Mouse (Mus musculus) c-Kit-positive CD71-negative TER-119-negative erythroid progenitor cells, embryonic 14.5 days (primary cell): ENCODE results near the gene Stat6.
A peak's percentile ranks its signal among the peaks of the same experiment; 100 is the strongest.

Source experiments
- DNase-seq: peaks from one replicate; pipeline ENCODE4 v3.0.0-alpha.2; 2013; ENCODE audit warnings: low read depth

The Stat6 gene

DNA sequence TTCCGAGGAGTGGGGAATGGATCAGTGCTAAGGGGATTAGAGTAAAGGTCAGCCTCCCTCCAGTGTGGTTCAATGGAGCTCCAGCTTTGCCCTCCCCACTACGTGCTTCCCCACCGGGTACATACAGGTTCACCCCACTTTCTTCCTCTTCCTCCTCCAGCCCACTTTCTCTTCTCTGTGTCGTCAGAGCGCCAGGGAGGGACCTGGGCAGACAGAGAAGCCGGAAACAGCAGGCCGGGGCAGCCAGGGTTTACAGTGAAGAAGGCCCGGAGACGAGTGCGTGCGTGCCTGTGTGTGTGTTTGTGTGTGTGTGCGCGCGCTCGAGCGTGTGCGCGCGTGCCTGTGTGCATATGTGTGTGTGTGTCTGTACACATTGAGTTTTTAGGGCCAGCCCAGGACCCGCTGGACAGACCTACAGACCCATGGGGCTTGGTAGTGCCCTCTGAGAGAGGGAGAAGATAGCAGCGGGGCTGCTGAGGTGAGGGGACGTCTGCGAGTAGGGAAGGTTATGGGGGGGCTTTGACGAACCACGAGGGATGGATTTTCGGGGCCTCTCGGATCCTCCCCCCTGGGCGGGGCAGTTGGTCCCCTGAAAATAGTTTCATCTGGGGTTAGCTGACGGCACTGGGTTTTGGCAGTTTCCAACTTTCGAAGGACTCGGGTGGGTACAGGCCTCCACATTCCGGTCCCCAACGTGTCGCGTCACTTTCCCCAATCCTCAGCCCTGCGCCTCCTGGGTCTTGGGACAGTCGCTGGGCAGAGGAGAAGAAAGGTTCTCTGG, at the start of gene Stat6:
TSS of gene Stat6 (plus strand) at position 215 of the 781 bp plus-strand sequence.
- peak; percentile 76 for DNase-seq

DNA sequence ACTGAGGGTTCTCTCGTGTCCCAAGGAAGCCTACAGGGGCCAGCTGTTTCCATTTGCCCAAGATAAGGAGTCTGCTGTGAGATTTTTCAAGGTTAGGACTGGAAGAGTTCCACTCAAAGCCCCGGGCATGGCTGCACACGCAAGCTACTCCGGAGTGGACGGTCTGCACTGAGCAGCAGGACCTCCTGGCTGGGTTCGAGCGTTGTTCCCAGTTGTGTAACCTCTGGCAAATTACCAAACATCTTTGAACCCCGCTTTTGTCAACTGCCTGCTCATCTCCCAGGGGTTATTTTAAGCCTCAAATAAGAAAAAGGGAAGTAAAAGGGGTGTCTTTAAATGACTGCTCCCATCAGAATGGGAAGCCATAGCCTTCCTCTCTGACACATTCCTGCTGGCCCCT, 48.4 kb upstream of the Stat6 start:
- no peak for DNase-seq

DNA sequence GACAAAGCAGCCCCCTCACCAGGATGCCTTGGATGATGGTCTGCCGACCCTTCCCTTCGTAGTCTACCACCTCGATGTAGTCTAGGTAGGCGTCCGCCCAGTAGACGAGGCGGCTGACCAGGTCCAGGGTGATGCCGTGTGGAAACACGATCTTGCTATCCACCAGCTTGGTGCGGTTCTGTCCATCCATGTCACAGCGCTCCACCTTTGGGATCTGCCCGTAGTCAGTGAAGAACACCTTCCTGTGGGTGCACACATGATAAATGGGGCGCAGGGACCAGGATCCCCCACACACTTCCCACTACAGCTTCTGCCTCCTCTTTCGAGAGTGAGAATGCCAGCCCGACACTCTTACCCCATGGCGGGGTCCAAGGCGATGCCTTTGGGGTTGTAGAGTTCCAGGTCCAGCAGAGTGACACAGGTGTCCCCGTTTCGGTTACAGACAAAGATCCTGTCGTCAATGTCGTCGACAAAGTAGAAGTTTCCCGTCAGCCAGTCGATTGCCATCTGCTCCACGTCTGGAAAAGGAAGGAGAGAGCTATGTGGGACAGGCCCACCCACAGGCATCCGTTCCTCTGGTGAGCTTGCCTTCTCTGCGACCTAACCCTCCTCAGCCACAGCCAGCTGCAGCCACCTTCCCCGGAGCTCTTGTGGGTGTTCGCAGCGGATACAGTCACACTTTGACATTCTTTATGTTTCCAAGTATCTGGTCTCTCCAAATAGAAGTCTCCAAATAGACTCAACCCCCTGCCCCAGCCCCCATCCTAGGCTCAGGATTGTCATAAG, 47.7 kb upstream of the Stat6 start:
- no peak for DNase-seq

DNA sequence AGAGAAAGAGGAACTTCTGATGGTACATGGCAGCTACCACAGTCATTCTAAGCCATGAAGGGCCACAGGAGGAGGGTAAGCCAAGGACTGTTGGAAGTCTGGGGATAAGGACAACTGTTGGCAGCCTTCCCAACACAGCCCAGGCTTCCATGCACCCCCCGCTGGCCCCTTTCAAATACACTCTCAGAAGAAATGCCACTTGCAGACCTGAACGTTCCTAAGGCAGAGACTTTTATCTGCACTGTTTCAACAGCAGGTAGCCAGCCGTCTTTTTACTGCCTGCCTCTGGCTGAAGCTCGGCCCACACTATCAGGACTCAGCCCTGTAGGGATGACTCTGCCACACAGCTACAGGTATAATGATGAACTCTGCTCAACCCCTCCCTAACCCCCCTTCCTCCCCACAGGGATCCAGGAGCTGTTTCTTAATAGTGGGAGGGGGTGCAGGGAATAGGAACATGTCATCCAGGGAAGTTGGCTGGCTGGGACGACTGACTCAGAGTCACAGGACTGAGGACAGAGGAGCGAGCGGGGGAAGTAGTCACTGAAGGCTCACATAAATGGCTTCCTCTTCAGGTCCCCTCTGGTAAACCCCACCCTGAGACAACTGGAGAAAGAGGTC, 46.4 kb upstream of the Stat6 start:
- no peak for DNase-seq

DNA sequence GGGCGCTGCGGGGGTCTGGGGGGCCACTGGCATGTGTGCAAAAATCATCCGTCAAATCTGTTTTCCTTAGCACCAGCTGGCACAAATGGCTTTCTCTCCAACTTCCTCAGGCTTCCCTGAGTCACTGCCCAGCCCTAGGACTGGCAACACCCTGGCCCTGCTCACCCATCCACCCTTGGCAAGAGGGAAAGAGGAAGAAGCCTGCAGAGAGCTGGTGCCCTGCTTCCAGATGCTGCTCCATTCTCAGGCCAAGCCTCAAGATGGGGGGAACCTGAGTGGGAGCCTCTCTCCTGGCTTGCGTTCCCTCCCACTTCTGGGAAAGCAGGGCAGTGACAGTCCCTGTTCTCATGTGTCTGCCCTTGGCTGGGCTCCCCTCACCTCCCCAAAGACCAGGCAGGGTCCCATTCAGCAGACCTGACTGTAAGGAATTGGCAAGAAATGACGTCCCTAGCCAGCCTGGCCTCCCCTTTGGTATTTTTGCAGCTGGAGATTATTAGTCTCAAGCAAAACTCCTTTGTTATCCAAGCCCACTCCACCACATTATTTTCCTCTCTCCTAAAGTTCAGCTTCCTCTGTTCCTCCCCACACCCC, 45.4 kb upstream of the Stat6 start:
- DNase-seq: no peak

DNA sequence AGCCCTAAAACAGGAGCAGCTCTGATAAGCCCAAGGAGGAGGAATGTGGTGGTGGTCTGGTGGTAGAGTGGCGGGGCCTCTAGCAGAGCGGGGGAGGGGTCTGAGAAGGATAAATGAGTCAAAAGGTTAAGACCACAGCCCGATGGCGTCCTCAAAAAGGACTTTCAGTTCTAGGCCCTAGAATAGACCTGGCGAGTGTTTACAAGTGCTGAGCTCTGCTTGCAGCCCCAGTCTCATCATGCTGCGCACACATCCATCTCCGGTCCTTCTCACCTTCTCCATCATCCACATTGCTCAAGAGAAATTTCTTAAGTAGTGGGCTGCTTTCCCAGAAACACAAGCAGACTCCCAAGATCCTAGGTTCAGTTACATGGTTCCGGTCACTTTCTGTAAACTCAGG, 44.2 kb upstream of the Stat6 start:
- no peak for DNase-seq

DNA sequence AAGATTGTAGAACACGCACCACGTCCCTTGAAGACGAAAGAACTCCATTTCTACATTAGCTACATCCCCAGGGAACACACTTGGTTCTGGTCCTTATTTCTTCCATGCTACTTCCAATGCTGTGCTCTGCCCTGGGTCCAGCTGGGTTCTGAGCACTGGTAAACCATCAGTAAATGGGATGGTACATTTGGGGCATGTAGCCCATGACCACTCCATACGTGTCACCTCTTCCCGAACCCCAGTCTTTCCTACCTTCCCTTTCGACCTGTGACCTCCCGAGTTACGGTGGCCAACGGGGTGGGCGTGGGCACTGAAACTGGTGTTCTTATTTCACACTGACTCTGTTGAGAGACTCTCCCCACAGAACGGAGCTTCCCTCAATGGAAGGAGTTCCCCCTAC, 43.5 kb upstream of the Stat6 start:
- DNase-seq: no peak

DNA sequence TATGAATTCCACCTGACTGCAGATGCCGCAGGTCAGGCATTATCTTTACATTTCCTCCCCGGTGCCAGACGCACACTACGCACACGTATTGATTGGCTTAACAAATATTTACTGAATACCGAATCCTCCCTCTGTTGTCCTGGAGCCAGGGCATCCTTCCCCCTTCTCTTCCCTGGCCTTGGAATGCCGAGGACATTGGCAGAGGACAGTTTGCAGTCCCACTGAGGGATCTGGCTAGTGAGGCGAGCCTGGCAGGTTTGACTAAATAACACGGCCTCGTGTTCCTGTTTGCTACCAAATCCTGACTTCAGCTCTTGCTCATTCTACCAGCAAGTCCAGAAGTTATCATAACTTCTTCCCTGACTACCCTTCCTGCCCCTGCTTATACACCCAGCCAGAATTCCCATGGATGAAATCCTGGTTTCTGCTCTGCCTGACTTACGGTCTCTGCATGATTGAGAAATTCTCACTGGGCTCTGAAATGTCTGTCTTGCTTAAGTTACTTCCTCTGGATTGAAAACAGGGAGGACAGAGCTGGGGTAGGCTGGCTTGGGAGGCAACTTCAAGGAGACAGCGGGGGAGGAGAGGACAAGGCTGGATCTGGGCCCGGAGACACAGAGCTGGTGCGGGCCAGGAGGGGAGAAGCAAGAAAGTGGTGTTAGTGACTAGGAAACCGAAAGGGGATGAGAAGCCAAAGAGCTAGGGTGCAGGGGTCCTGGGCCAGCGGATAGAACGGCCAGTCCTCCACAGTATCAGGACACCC, 42.8 kb upstream of the Stat6 start:
- DNase-seq: no peak

DNA sequence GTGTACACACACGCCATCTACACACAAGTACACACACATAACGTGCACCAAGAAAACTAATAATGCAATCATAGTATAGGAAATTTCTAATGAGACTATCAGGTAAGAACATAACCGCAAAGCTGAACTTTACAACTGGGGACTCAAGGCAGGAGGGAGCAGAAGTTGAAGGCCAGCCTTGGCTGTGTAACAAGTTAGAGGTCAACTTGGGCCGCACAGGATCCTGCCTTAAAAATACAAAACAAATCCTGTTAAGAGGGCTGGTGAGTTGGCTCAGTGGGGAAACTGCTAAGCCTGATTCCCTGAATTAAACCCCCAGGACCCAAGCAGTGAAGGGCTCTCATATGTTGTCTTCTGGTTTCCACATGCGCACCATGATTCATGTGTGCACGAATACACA, 40.6 kb upstream of the Stat6 start:
- no peak for DNase-seq

DNA sequence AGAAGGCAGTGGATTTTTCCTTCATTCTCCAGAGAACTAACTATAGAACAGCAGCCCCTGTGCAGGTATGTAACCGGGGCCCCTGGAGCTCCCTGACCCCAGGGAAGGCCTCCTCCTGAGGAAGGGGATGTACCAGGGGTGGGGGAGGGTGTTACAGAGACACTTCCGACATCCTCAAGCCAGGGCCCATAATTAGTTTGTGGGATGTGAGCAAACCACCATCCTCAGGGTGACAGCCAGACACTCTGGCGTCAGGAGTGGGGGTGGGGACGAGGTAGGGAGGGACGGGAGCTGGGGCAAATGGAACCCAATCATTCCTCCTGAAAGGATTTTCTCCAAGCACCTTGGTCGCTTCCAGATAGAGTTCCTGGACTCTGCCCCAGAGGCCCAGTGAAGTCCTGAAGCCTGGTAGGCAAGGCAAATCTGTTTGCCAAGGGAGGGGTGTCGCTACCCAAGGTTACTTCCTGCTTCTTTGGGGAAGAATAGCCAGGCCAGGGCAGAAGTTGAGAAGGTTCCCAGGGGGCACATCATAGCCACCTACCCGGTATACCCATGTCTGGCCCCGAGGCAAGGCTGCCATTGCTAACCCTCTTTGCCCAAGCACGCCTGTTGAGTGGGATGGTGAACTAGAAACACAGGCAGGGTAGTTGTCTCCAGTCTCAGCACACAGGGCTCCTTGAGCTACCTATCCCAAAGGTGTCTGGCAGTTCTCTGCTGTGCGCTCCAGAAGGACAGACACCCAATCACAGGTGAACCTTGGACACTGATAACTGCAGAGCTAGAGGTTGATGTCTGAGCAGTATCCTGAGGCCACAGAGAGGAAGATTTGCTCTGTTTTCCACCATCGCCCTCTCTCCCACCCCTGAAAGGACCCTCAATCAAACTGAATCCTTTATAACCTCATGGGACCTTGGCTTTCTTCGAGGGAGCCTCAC, 39.1 kb upstream of the Stat6 start:
- DNase-seq: no peak

DNA sequence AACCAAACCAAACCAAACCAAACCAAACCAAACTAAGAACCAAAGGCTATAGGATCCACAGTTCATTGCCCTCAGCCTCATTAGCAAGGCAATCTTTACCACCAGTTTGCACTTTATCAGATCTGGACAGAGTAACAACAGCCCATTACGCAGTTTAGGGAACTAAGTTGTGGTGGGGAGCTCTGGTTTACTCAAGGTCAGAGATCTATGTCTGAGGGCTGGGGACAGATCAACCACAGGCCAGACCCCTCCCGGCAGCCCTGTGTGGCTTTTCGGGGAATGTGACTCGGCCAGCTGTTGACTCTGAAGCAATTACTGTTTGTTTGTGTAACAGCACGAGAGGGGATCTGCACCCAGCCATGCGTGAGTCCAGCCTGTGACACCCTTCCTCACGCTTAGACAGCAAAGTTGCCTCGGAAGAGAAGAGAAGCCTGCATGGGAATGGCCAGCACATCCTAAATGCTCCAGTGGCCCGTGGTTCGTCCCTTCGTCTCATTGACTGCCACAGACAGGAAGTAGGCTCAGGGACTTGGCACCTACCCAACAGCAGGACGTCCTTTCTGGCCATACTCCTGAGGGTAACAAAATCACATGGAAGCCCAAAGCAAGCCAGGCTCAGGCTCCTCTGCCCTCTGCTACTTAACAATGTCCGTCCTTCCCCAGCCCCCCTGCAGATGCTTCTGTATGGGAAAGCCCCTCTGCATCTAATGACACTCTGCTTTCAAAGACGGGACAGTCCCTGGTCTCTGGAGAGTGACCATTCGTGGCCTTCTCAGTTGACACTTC, 38.1 kb upstream of the Stat6 start:
- DNase-seq: peak; percentile 50

DNA sequence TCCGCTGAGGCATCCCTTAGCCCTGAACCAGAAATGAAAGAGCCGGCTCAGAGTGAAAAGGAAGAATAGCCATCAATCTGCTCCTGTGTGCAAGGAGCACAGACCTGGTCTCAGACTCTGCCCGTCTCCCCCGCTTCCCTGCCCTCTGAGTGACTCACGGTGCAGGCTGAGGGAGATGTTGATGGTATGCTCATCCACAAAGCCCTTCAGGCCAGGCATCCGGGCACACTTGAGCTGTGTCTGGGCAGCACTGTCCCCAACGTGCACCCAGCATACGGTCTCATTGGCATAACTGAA, 37.6 kb upstream of the Stat6 start:
- no peak for DNase-seq

DNA sequence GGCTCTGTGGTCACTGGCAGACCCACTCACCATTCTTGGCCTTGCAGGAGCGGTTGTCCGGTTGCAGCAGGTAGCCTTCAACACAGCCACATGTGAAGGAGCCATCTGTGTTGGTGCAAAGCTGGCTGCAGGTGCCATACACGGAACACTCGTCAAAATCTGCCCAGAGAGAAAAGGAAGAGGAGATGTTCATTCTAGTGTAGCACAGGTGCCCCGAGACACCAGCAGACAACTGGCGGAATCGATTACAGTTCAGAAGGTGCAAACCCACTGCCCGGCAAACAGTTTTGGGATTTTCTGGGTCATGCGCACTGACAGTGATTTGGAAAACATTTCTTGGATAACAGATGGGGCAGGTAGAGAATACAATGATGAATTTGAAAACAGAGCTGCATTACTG, 37.0 kb upstream of the Stat6 start:
- no peak for DNase-seq

DNA sequence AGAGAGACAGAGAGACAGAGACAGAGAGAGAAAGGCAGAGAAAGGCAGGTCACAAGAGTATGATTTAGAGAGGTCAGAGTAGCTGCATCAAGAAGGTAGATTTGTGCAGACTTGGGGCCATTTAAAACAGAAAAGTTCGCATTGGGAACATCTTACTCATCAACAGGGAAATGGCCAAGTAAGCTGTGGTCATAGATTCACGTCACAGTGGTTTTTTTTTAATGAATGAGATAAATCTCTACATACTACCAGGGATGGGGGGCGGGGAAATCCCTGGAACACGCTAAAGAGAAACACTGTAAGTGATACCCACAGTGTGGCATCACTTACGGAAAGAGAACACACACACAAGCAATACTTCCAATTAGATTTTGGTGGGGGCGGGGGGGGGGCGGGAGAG, 35.7 kb upstream of the Stat6 start:
- DNase-seq: no peak

DNA sequence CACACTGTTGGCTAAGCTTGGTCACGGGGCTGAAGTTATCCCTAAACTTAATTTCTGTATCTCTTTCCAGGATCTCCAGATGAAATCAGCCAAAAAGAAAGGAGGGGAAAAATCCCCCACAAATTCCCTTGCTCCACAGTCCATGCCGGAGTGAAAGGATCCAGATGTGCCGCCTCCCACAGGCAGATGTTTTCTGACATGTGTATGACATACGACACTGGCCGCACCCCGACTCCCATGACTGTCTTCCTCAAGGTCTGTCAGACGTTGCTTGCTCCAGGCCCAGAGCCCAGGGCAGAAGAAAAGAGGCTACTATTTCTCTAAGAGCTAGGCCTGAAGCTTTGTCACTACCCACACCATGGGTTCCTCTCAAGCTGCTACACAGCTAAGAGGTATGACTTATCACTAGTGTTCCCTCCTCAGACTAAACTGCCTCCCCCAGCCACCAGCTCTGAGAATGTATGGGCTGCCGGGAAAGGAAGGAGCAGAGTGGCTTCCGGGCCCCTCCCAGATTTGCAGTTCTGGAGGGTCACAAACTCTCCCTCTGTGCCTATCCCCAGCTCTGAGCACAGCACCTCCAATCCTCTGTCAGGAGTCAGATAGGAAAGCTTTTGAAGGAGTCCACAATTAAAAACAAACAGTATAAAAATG, 33.2 kb upstream of the Stat6 start:
- no peak for DNase-seq

DNA sequence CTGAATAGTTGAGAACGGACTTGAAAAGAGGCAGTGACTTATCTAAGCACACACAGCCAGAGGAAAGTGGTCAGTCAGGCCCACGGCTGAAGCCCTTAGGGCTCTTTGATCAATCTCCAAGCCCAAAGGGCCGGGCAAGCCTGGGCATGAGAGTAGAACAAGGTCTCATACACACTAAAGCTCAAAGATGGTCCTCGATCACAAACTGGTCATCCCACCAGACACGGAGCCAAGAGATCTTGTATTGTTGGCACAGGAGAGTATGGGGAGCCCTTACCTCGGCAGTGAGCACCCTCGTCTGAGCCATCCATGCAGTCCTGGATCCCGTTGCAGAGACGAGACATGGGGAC, 32.7 kb upstream of the Stat6 start:
- DNase-seq: no peak

DNA sequence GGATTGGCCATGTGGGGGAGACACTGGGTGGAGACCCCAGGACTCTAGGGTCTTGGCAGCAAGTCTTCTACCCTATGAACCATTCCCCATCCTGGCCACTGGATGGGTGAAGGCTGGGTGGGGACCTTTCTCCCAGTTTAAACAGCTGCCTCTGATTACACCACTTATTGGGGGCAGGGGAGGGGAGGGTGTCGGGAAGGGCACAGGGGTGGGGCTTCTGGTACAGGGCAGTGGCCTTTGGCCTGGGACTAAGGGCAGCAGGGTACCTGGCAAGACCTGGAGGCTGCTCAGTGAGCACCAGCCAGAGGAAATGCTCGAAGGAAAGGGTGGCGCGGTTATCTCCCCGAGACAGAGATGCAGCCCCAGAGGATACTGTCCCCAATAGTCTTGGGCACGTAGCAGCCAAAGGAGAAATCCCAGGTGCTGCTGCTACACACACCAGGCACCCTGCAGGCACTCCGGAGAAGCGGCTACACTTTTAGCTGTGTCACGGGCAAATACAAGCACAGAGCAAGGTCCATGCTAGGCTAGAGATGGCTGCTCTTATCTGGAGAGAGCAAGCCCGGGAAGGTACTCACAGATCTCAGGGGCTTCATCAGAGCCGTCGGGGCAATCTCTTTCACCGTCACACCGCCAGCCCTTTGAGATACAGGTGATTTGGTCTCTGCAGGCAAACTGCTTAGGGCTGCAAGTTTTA, 30.6 kb upstream of the Stat6 start:
- DNase-seq: no peak

DNA sequence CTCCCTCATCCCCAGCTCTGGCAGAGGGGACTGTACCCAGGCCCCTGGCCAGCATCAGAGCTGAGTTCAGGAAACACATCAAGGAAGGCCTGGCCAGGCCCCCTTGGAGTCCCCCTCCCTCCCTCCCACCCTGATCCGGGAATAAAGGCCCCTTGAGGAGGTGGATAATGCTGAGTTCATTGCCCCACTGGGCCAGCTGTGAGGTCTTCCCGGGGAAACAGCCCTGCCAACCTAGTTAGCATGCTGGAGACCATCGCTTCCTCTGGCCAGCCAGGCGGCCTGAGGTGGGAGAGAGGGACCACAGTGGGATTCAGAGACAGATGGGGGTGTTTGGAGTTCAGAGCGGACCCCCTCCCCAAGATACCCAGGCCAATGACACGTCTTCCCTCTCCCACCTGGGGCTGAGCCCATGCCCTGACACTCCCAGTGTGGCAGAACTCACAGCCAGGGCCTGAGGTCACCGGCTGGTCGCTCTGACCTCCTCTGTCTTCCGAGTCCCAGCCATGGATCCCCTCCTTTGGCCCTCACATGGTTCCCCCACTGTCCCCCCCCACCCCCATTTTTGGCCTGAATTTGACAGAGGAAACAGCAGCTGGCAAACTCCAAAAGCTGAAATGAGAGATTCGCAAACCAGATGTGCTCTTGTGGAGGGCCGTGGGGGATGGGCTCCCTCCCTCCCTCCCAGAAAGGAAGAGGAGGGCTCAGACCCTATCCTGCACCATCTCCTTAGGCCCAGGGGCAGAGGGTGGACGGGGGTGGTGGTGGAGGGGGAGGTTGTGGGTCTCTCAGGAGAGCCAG, 28.4 kb upstream of the Stat6 start:
- no peak for DNase-seq

DNA sequence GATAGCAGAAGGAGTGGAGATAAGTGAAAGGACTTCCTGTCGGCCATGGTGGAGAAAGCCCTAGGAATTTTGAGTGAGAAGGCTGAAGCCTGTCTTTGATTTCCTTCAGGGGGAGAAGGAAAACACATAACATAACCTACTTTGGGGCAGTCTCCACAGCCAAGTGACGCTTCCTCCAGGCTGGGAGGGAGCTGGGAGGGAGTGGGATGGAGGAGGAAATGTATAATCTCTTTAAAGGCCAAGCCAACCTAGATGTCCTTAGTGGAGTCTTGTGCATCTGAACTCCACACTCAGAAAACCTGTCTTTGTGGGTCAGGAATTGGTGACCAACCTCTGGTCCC, 27.8 kb upstream of the Stat6 start:
- no peak for DNase-seq
